Mouse (Mus musculus): ENCODE measurements around the gene Snapin. TPM values are rescaled to one million over a fixed set of nuclear protein-coding genes. Genes with fewer than 3 reads are reported as not detected.

Snapin gene
- total and polyA plus RNA-seq, 3 experiments = 18.9 to 39.8 (median 37.8) TPM

- TF ChIP-seq USF1 (IDR thresholded peaks at IDR 0.05; ENCODE audit: low read depth, low read length) = peak; percentile 19
- peak; percentile 78 for TF ChIP-seq ELF1 (IDR thresholded peaks at IDR 0.05; ENCODE audit: low read depth, low read length)
- peak; percentile 86 for TF ChIP-seq POLR2A (IDR thresholded peaks at IDR 0.05; ENCODE audit: low read depth, low read length)
- TF ChIP-seq MEF2A (IDR thresholded peaks at IDR 0.05; ENCODE audit: borderline replicate concordance, low read depth, low read length) = peak; percentile 57
- peak; percentile 82; the same call in 1 of the 2 replicates for TF ChIP-seq E2F4 (IDR thresholded peaks at IDR 0.05; ENCODE audit: insufficient replicate concordance, low read depth, low read length)
- TF ChIP-seq MYC (IDR thresholded peaks at IDR 0.05; ENCODE audit: low read depth, low read length) = peak; percentile 86
Measured at GRCm38 (mm10) chr3:90508950-90509746, 18.3 kb upstream of the Snapin start, which contains the start of gene Chtop (continued).

- DNase-seq (ENCODE audit: extremely low read depth) = peak; percentile 35
- Histone ChIP-seq H3K4me1 (ENCODE audit: control insufficient read depth in 1 of 2, insufficient read depth in 2 of 2) (peaks cover 0 to 39% of the 10 kb centered on the region in 2 experiments; a peak in 2 of 4 replicates), H3K79me2 (replicated peaks; ENCODE audit: control insufficient read depth, extremely low read depth, insufficient read depth, poor library complexity, severe bottlenecking) (peaks cover 35% of the 10 kb centered on the region), H3K36me3 (replicated peaks in 1 of 2; ENCODE audit: control insufficient read depth in 1 of 2, insufficient read depth in 1 of 2, low read length in 1 of 2) (peaks cover 24 to 49% of the 10 kb centered on the region in 2 experiments), H3K9me3 (replicated peaks; ENCODE audit: low read length) (no peaks in the 10 kb centered on the region), H3K4me2 (ENCODE audit: insufficient read depth, low read depth, poor library complexity, severe bottlenecking) (peak overlapping the region; percentile 99), H3K27ac (ENCODE audit: insufficient read depth, low read depth) (peak overlapping the region; percentile 79), H3K4me3 (replicated peaks in 1 of 3; ENCODE audit: low read depth in 2 of 3, low read length in 2 of 3, poor library complexity in 1 of 3) (peak overlapping the region; percentile 86 to 98 (median 88)), H3K9ac (ENCODE audit: insufficient read depth, low read depth) (peak overlapping the region; percentile 100), H3K27me3 (replicated peaks) (no peaks in the 10 kb centered on the region)
- dilution Hi-C loops (cut with MboI; ENCODE audit: extremely low pct_ligation_motif_present, extremely low pct_unique_long_range_greater_than_20kb, low sequenced_read_pairs) = no loop called here
- TF ChIP-seq CTCF (conservative IDR thresholded peaks at IDR 0.05 in 1 of 2, IDR thresholded peaks at IDR 0.05 in 1 of 2; ENCODE audit: low read depth in 2 of 2, low read length in 2 of 2) = peak in 1 of 2 experiments; percentile 34; a peak in 2 of 4 replicates
- TF ChIP-seq MAFK (IDR thresholded peaks at IDR 0.05; ENCODE audit: insufficient replicate concordance, low read length) = no peak
- no peak for TF ChIP-seq MEF2A (IDR thresholded peaks at IDR 0.05; ENCODE audit: borderline replicate concordance, low read depth, low read length)
- no peak for TF ChIP-seq USF1 (IDR thresholded peaks at IDR 0.05; ENCODE audit: low read depth, low read length)
- TF ChIP-seq ZNF384 (IDR thresholded peaks at IDR 0.05; ENCODE audit: low read depth, low read length) = peak; percentile 53; the same call in 1 of the 2 replicates
- TF ChIP-seq MYC (IDR thresholded peaks at IDR 0.05; ENCODE audit: low read depth, low read length) = no peak
- TF ChIP-seq TBP (conservative IDR thresholded peaks at IDR 0.05; ENCODE audit: low read depth, low read length) = 0 out of 2 replicates have a peak, but pooled peaks have one; percentile 20
- no peak for TF ChIP-seq PAX5 (IDR thresholded peaks at IDR 0.05; ENCODE audit: low read length)
- in situ Hi-C loops (cut with MboI; ENCODE audit: low pct_ligation_motif_present, low pct_unique_long_range_greater_than_20kb, low sequenced_read_pairs) = loop anchor here (5.0 kb wide), 1 partner anchor 104 kb away; the partner anchor contains the start of gene S100a6
Measured at GRCm38 (mm10) chr3:90508287-90508949, 17.6 kb upstream of the Snapin start.

- in situ Hi-C loops (cut with MboI; ENCODE audit: low pct_ligation_motif_present, low pct_unique_long_range_greater_than_20kb, low sequenced_read_pairs) (loop anchor here (5.0 kb wide), 1 partner anchor 106 kb away; the partner anchor contains the start of gene S100a6), dilution Hi-C loops (cut with MboI; ENCODE audit: extremely low pct_ligation_motif_present, extremely low pct_unique_long_range_greater_than_20kb, low sequenced_read_pairs) (no loop called here)
- peaks cover 41 to 69% of the 10 kb centered on the region in 2 experiments for H3K36me3 ChIP-seq (replicated peaks in 1 of 2; ENCODE audit: control insufficient read depth in 1 of 2, insufficient read depth in 1 of 2, low read length in 1 of 2)
- peaks cover 0 to 39% of the 10 kb centered on the region in 2 experiments; a peak in 2 of 4 replicates for H3K4me1 ChIP-seq (ENCODE audit: control insufficient read depth in 1 of 2, insufficient read depth in 2 of 2)
- H3K27ac ChIP-seq (ENCODE audit: insufficient read depth, low read depth) = no peak overlapping the region
- DNase-seq (ENCODE audit: extremely low read depth) = no peak
- H3K4me2 ChIP-seq (ENCODE audit: insufficient read depth, low read depth, poor library complexity, severe bottlenecking) = no peak overlapping the region
- H3K79me2 ChIP-seq (replicated peaks; ENCODE audit: control insufficient read depth, extremely low read depth, insufficient read depth, poor library complexity, severe bottlenecking) = peaks cover 39% of the 10 kb centered on the region
- H3K27me3 ChIP-seq (replicated peaks) = no peaks in the 10 kb centered on the region
- H3K9me3 ChIP-seq (replicated peaks; ENCODE audit: low read length) = no peaks in the 10 kb centered on the region
- no peak overlapping the region for H3K4me3 ChIP-seq (replicated peaks in 1 of 3; ENCODE audit: low read depth in 2 of 3, low read length in 2 of 3, poor library complexity in 1 of 3)
- no peak for TF ChIP-seq ZMIZ1 (IDR thresholded peaks at IDR 0.05; ENCODE audit: low read depth, low read length)
- no peak overlapping the region for H3K9ac ChIP-seq (ENCODE audit: insufficient read depth, low read depth)
Measured at GRCm38 (mm10) chr3:90506362-90506761, 15.5 kb upstream of the Snapin start.
